Mouse (Mus musculus): ENCODE results near the gene Kcnq5. TPM values are rescaled to one million over a fixed set of nuclear protein-coding genes. Genes with fewer than 3 reads are reported as not detected.
A peak's percentile ranks its signal among the peaks of the same experiment; 100 is the strongest.

The Kcnq5 gene
- polyA plus RNA-seq, 1 experiment from 2014 or later = 0.62 TPM

- Histone ChIP-seq H3K27me3 (ENCODE audit: control insufficient read depth, insufficient read depth, low read length) (no peaks in the 10 kb centered on the region), H3K9me3 (ENCODE audit: control insufficient read depth, low read length) (no peaks in the 10 kb centered on the region), H3K4me1 (replicated peaks; ENCODE audit: control insufficient read depth, insufficient read depth) (no peaks in the 10 kb centered on the region), H3K4me3 (ENCODE audit: low read depth, low read length) (no peak overlapping the region), H3K4me2 (replicated peaks; ENCODE audit: low read depth) (no peak overlapping the region), H3K9ac (ENCODE audit: low read length) (no peak overlapping the region), H3K36me3 (ENCODE audit: control insufficient read depth, insufficient read depth, low read length) (no peaks in the 10 kb centered on the region), H3K27ac (replicated peaks) (no peak overlapping the region)
- WGBS = 15% methylated on average over 10 of the region's 10 CpGs
- TF ChIP-seq EP300 (optimal IDR thresholded peaks at IDR 0.05) (no peak), CTCF (IDR thresholded peaks at IDR 0.05; ENCODE audit: low read depth) (no peak)
- DNase-seq (ENCODE audit: low spot score) (peak; percentile 17), ATAC-seq (ENCODE audit: low FRiP score, low TSS enrichment) (no peak)
Measured at GRCm38 (mm10) chr1:21499815-21500534, 461.8 kb downstream of the Kcnq5 start.

- WGBS = 85% methylated on average over 3 of the region's 3 CpGs
- Histone ChIP-seq H3K4me3 (ENCODE audit: low read depth, low read length) (no peak overlapping the region), H3K4me1 (replicated peaks; ENCODE audit: control insufficient read depth, insufficient read depth) (no peaks in the 10 kb centered on the region), H3K9me3 (ENCODE audit: control insufficient read depth, low read length) (no peaks in the 10 kb centered on the region), H3K9ac (ENCODE audit: low read length) (no peak overlapping the region), H3K36me3 (ENCODE audit: control insufficient read depth, insufficient read depth, low read length) (no peaks in the 10 kb centered on the region), H3K4me2 (replicated peaks; ENCODE audit: low read depth) (no peak overlapping the region), H3K27ac (replicated peaks) (no peak overlapping the region), H3K27me3 (ENCODE audit: control insufficient read depth, insufficient read depth, low read length) (no peaks in the 10 kb centered on the region)
- no peak for ATAC-seq (ENCODE audit: low FRiP score, low TSS enrichment)
- no peak for DNase-seq (ENCODE audit: low spot score)
- TF ChIP-seq CTCF (IDR thresholded peaks at IDR 0.05; ENCODE audit: low read depth) (no peak), EP300 (optimal IDR thresholded peaks at IDR 0.05) (no peak)
Measured at GRCm38 (mm10) chr1:21496307-21496706, 465.4 kb downstream of the Kcnq5 start.

GRCm38 (mm10) chr1:21488645-21489044, 473.1 kb downstream of the Kcnq5 start:
- TF ChIP-seq CTCF (IDR thresholded peaks at IDR 0.05; ENCODE audit: low read depth) (no peak), EP300 (optimal IDR thresholded peaks at IDR 0.05) (no peak)
- H3K9ac ChIP-seq (ENCODE audit: low read length) = no peak overlapping the region
- WGBS = 87% methylated on average over 3 of the region's 3 CpGs

GRCm38 (mm10) chr1:21486266-21486665, 475.5 kb downstream of the Kcnq5 start:
- Histone ChIP-seq H3K9me3 (ENCODE audit: control insufficient read depth, low read length) (no peaks in the 10 kb centered on the region), H3K27me3 (ENCODE audit: control insufficient read depth, insufficient read depth, low read length) (no peaks in the 10 kb centered on the region), H3K4me3 (ENCODE audit: low read depth, low read length) (no peak overlapping the region), H3K36me3 (ENCODE audit: control insufficient read depth, insufficient read depth, low read length) (no peaks in the 10 kb centered on the region), H3K4me1 (replicated peaks; ENCODE audit: control insufficient read depth, insufficient read depth) (no peaks in the 10 kb centered on the region), H3K4me2 (replicated peaks; ENCODE audit: low read depth) (no peak overlapping the region), H3K9ac (ENCODE audit: low read length) (no peak overlapping the region), H3K27ac (replicated peaks) (no peak overlapping the region)
- no peak for ATAC-seq (ENCODE audit: low FRiP score, low TSS enrichment)
- TF ChIP-seq EP300 (optimal IDR thresholded peaks at IDR 0.05) (no peak), CTCF (IDR thresholded peaks at IDR 0.05; ENCODE audit: low read depth) (no peak)
- WGBS = 45% methylated on average over 5 of the region's 5 CpGs
- DNase-seq (ENCODE audit: low spot score) = no peak

More at GRCm38 (mm10) chr1:21488645-21489044, 473.1 kb downstream of the Kcnq5 start:
- ATAC-seq (ENCODE audit: low FRiP score, low TSS enrichment) (no peak), DNase-seq (ENCODE audit: low spot score) (no peak)
- Histone ChIP-seq H3K4me3 (ENCODE audit: low read depth, low read length) (no peak overlapping the region), H3K4me2 (replicated peaks; ENCODE audit: low read depth) (no peak overlapping the region), H3K27ac (replicated peaks) (no peak overlapping the region), H3K27me3 (ENCODE audit: control insufficient read depth, insufficient read depth, low read length) (no peaks in the 10 kb centered on the region), H3K36me3 (ENCODE audit: control insufficient read depth, insufficient read depth, low read length) (no peaks in the 10 kb centered on the region), H3K4me1 (replicated peaks; ENCODE audit: control insufficient read depth, insufficient read depth) (no peaks in the 10 kb centered on the region), H3K9me3 (ENCODE audit: control insufficient read depth, low read length) (no peaks in the 10 kb centered on the region)

GRCm38 (mm10) chr1:21469311-21469710, 492.4 kb downstream of the Kcnq5 start:
- Histone ChIP-seq H3K9me3 (ENCODE audit: control insufficient read depth, low read length) (no peaks in the 10 kb centered on the region), H3K36me3 (ENCODE audit: control insufficient read depth, insufficient read depth, low read length) (no peaks in the 10 kb centered on the region), H3K9ac (ENCODE audit: low read length) (no peak overlapping the region), H3K27ac (replicated peaks) (no peak overlapping the region), H3K27me3 (ENCODE audit: control insufficient read depth, insufficient read depth, low read length) (no peaks in the 10 kb centered on the region), H3K4me2 (replicated peaks; ENCODE audit: low read depth) (no peak overlapping the region), H3K4me1 (replicated peaks; ENCODE audit: control insufficient read depth, insufficient read depth) (no peaks in the 10 kb centered on the region), H3K4me3 (ENCODE audit: low read depth, low read length) (no peak overlapping the region)
- TF ChIP-seq CTCF (IDR thresholded peaks at IDR 0.05; ENCODE audit: low read depth) = no peak
- no peak for TF ChIP-seq EP300 (optimal IDR thresholded peaks at IDR 0.05)
- DNase-seq (ENCODE audit: low spot score) (no peak), ATAC-seq (ENCODE audit: low FRiP score, low TSS enrichment) (no peak)
- WGBS = 80% methylated on average over 6 of the region's 6 CpGs

GRCm38 (mm10) chr1:21466431-21466830, 495.3 kb downstream of the Kcnq5 start:
- DNase-seq (ENCODE audit: low spot score) (no peak), ATAC-seq (ENCODE audit: low FRiP score, low TSS enrichment) (no peak)
- Histone ChIP-seq H3K4me3 (ENCODE audit: low read depth, low read length) (no peak overlapping the region), H3K9ac (ENCODE audit: low read length) (no peak overlapping the region), H3K9me3 (ENCODE audit: control insufficient read depth, low read length) (no peaks in the 10 kb centered on the region), H3K4me1 (replicated peaks; ENCODE audit: control insufficient read depth, insufficient read depth) (no peaks in the 10 kb centered on the region), H3K27me3 (ENCODE audit: control insufficient read depth, insufficient read depth, low read length) (no peaks in the 10 kb centered on the region), H3K4me2 (replicated peaks; ENCODE audit: low read depth) (no peak overlapping the region), H3K36me3 (ENCODE audit: control insufficient read depth, insufficient read depth, low read length) (no peaks in the 10 kb centered on the region), H3K27ac (replicated peaks) (no peak overlapping the region)
- WGBS = 70% methylated on average over 4 of the region's 4 CpGs
- TF ChIP-seq EP300 (optimal IDR thresholded peaks at IDR 0.05) (no peak), CTCF (IDR thresholded peaks at IDR 0.05; ENCODE audit: low read depth) (no peak)

Measured in stomach, postnatal 0 days (tissue).